Mouse (Mus musculus) forebrain, embryonic 10.5 days (tissue): Measurements from ENCODE around the gene Tex45. TPM values are rescaled to one million over a fixed set of nuclear protein-coding genes. Genes with fewer than 3 reads are reported as not detected.
A peak's percentile ranks its signal among the peaks of the same experiment; 100 is the strongest.

Experiments used
- DNase-seq: peaks from one replicate; pipeline ENCODE4 v3.0.0-alpha.2; 2017; ENCODE audit warnings: low spot score; ENCODE audit errors: extremely low spot score
- H3K27ac ChIP-seq: fragments of 300-500 bp; sonication (generic); 2 replicates; pipeline ENCODE4 v1.5.1; 2016; ENCODE audit warnings: mild to moderate bottlenecking
- H3K27me3 ChIP-seq: fragments of 300-500 bp; sonication (generic); 2 replicates; pipeline ENCODE4 v1.6.1; 2016; ENCODE audit warnings: mild to moderate bottlenecking; ENCODE audit not compliant: poor library complexity, severe bottlenecking
- H3K36me3 ChIP-seq: fragments of 300-500 bp; sonication (generic); replicated peaks from 2 replicates; pipeline ENCODE4 v1.6.1; 2016; ENCODE audit warnings: mild to moderate bottlenecking, moderate library complexity
- H3K4me1 ChIP-seq: fragments of 300-500 bp; sonication (generic); 2 replicates; pipeline ENCODE4 v1.6.1; 2016
- H3K4me3 ChIP-seq: fragments of 300-500 bp; sonication (generic); 2 replicates; pipeline ENCODE4 v1.5.1; 2016; ENCODE audit warnings: mild to moderate bottlenecking, moderate library complexity
- H3K9me3 ChIP-seq: fragments of 300-500 bp; sonication (generic); 2 replicates; pipeline ENCODE4 v1.6.1; 2016; ENCODE audit warnings: mild to moderate bottlenecking, moderate library complexity
- WGBS: fragments of 180-500 bp; shearing (Covaris S2); methylation state at CpG from one replicate; pipeline ENCODE4 v1.1.7; 2016; 5-methylcytosine and 5-hydroxymethylcytosine counted together
- polyA plus RNA-seq: library from polyadenylated mRNA; unstranded; fragments of >200 nt; fragmentation: Nextera tagmentation; extraction: Ambion mirVana; gene quantifications from 2 replicates; pipeline ENCODE4 v1.2.1, GENCODE M21; 2016

Tex45 gene
- polyA plus RNA-seq, 1 experiment from 2014 or later: not detected

DNA sequence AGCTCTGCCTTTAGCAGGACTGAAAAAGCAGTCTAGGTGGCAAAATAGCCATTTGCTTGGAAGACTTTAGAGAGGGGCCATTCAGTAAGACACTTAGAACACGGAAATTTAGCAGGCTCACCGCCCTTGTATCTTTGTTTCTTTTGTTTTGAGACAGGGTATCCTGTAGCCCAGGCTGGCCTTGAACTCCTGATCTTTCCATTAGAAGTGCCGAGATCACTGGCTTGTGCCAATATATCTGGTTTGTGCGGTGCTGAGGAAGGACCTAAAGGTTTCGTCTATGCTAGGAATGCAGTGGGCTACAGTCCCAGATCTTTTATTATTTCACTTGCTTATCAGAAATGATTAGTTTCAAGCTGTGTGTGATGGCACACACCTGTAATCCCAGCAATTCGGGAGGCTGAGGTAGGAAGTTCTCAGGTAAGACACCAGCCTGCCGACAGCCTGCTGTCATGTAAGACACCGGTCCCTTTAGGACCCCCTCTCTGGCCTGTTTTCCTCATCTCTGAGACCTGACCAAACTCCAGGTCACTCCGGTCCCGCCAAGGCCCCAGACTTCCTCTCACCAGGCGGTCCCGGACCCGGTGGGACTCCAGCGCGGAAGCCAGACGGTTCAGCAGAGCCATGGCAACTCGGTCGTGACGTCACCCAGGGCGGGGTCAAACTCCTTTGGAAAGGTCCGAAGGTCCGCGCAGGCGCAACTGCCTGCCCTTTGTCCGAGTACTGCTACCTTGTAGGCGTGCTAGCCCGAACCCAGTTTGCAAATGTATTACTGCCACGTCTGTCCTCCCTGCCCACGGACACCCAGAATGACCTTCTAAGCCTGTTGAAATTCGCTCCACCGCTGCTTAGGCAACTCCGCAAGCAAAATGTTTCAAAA lies 3.4 kb upstream of the Tex45 start, which contains the start of gene Pex11g:
Gene Pex11g (minus strand): TSS at position 675 of the 880 bp plus-strand sequence.
- WGBS: 9% methylated on average over 32 of the region's 32 CpGs
- H3K36me3 ChIP-seq: no peaks in the 10 kb centered on the region
- no peaks in the 10 kb centered on the region for H3K9me3 ChIP-seq
- H3K4me1 ChIP-seq: peaks cover 11% of the 10 kb centered on the region
- peak within 1 kb of the TSS; percentile 53 for H3K4me3 ChIP-seq
- H3K27ac ChIP-seq: peak within 1 kb of the TSS; percentile 94
- DNase-seq: peak; percentile 99
- no peaks in the 10 kb centered on the region for H3K27me3 ChIP-seq

DNA sequence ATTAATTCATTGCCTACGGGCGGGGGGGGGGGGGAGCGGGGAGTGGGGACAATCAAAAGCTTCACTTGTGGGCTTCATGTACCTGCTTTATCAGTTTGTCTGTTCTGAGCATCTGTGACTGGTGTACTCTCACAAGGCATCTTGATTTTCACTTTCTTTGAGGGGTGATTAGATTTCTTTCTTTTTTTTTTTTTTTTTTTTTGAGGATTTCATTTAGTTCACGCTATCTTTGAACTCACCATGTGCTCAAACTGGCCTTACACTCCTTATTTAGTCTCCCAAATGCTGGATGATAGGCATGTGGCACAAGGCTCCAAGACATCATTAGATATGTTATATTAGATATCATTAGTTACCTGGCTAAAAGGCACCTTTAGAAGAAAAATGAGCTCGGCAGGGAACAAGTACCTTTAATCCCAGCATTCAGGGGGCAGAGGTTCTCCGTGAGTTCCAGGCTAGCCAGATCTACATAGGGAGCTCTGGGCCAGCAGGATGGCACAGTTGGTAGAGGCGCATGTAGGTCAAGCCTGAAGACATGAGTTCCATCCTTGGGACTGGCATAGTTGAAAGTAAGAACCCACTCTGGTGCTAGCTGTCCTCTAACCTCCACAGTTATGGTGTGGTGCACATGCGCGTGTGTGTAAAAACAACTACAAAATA lies 2.6 kb upstream of the Tex45 start:
- Histone ChIP-seq H3K27me3 (no peaks in the 10 kb centered on the region), H3K36me3 (no peaks in the 10 kb centered on the region), H3K4me3 (peak overlapping the region; percentile 53), H3K27ac (peak overlapping the region; percentile 94), H3K9me3 (no peaks in the 10 kb centered on the region), H3K4me1 (peaks cover 11% of the 10 kb centered on the region)
- WGBS: 52% methylated on average over 9 of the region's 9 CpGs
- no peak for DNase-seq

- no peak for DNase-seq
- Histone ChIP-seq H3K36me3 (no peaks in the 10 kb centered on the region), H3K9me3 (no peaks in the 10 kb centered on the region), H3K4me1 (peaks cover 11% of the 10 kb centered on the region), H3K4me3 (no peak overlapping the region), H3K27me3 (no peaks in the 10 kb centered on the region; the same call in 1 of the 2 replicates), H3K27ac (no peak overlapping the region)
- WGBS: 82% methylated on average over 1 of the region's 1 CpGs
These were observed 1.8 kb upstream of the Tex45 start for GRCm38 (mm10) chr8:3468838-3469237.

- H3K4me1 ChIP-seq: peaks cover 11% of the 10 kb centered on the region
- no peak overlapping the region for H3K27ac ChIP-seq
- no peaks in the 10 kb centered on the region for H3K36me3 ChIP-seq
- H3K4me3 ChIP-seq: peak overlapping the region; percentile 41
- DNase-seq: no peak
- 31% methylated on average over 37 of the region's 37 CpGs for WGBS
- H3K9me3 ChIP-seq: no peaks in the 10 kb centered on the region
- peaks cover 29% of the 10 kb centered on the region for H3K27me3 ChIP-seq
These were observed 5.2 kb downstream of the Tex45 start for GRCm38 (mm10) chr8:3475715-3476429.

GRCm38 (mm10) chr8:3480221-3480785 lies 9.6 kb downstream of the Tex45 start:
- H3K9me3 ChIP-seq: no peaks in the 10 kb centered on the region
- H3K27ac ChIP-seq: no peak overlapping the region
- no peak for DNase-seq
- no peak overlapping the region for H3K4me3 ChIP-seq
- WGBS: 79% methylated on average over 4 of the region's 4 CpGs
- peaks cover 25% of the 10 kb centered on the region for H3K27me3 ChIP-seq
- H3K4me1 ChIP-seq: peaks cover 11% of the 10 kb centered on the region
- H3K36me3 ChIP-seq: no peaks in the 10 kb centered on the region

- WGBS: 71% methylated on average over 5 of the region's 5 CpGs
- Histone ChIP-seq H3K27ac (no peak overlapping the region), H3K27me3 (peaks cover 12% of the 10 kb centered on the region), H3K4me3 (no peak overlapping the region), H3K4me1 (peaks cover 3% of the 10 kb centered on the region; the same call in 1 of the 2 replicates), H3K9me3 (no peaks in the 10 kb centered on the region), H3K36me3 (no peaks in the 10 kb centered on the region)
- DNase-seq: no peak
These were observed 10.9 kb downstream of the Tex45 start for GRCm38 (mm10) chr8:3481605-3482004.

- DNase-seq: no peak
- Histone ChIP-seq H3K36me3 (no peaks in the 10 kb centered on the region), H3K9me3 (no peaks in the 10 kb centered on the region), H3K27me3 (peaks cover 5% of the 10 kb centered on the region), H3K4me3 (no peak overlapping the region), H3K27ac (no peak overlapping the region), H3K4me1 (peaks cover 3% of the 10 kb centered on the region; the same call in 1 of the 2 replicates)
- 90% methylated on average over 22 of the region's 22 CpGs for WGBS
These were observed 11.6 kb downstream of the Tex45 start for GRCm38 (mm10) chr8:3482240-3482740.

- WGBS: 87% methylated on average over 7 of the region's 7 CpGs
- Histone ChIP-seq H3K27me3 (no peaks in the 10 kb centered on the region), H3K27ac (no peak overlapping the region), H3K9me3 (no peaks in the 10 kb centered on the region), H3K36me3 (no peaks in the 10 kb centered on the region), H3K4me1 (peaks cover 3% of the 10 kb centered on the region; the same call in 1 of the 2 replicates), H3K4me3 (no peak overlapping the region)
- DNase-seq: no peak
These were observed 12.9 kb downstream of the Tex45 start for GRCm38 (mm10) chr8:3483546-3483945.

DNA sequence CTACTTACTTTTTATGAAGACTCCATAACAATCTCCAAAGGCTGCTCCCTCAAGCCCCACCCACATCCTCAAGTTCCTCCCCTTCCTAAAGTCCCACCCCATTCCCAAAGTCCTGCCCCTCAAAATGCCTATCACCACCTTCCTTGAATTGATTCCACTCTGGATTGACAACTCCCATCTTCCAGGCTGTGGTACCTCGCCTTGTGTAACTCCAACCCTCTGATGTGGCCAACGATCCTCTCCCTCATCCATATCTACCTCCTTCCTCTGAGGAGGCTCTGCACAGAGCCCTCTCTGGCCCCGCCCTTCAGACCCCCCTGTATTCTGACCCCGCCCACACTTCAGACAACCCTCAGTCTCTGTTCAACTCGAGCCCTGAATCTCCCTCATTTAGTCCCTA lies 14.5 kb downstream of the Tex45 start:
- no peak overlapping the region for H3K27ac ChIP-seq
- DNase-seq: no peak
- no peak overlapping the region for H3K4me3 ChIP-seq
- H3K9me3 ChIP-seq: no peaks in the 10 kb centered on the region
- no peaks in the 10 kb centered on the region for H3K27me3 ChIP-seq
- no peaks in the 10 kb centered on the region for H3K4me1 ChIP-seq
- H3K36me3 ChIP-seq: no peaks in the 10 kb centered on the region
- 30% methylated on average over 5 of the region's 5 CpGs for WGBS

DNA sequence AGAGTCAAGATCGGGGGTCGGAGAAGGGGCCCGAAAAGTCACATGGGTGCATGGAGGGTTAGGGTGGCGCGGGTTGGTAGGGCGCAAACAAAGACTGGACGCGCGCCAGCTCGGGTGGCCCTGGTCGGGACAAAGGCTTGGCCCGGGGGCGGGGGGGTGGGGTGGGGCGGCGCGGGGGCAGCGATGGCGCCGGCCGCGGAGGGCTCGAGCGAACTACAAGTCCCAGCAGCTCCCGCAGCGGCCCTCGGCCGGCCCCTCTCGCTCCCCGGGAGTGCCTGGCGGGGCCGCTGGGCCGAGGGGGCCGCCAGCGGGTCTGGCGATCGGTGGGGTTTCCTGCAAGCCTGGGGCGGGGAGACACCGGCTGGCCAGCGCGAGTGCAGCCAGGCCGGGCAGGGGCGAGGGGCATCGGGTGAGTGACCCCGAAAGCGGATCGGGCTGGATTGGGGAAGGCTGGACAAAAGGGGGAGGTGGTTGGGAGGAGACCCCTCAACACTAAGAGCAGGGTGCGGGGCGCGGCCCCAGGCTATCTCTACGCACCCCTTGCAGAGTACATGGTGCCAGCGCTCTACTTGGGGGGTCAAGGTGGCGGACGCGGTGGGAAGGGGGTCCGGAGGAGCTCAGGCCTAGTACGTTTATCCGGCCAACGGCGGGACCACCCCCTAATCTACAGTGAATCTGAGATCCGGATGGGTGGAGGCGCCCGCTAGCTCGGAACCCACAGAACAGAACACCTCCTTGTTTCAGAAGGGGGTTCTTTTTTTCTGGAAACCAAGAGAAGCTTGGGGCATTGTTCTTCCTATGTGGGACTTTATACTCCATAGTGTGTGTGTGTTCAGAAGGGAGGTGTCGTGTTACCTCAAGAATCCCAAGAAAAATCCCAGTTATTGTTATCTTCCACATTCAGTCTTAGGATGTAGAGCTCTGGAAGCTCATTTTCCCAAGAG lies 22.5 kb downstream of the Tex45 start, which contains the start of gene Zfp358:
Gene Zfp358 (plus strand): TSS at position 238 of the 944 bp plus-strand sequence.
- WGBS: under 1% methylated on average over 49 of the region's 64 CpGs
- Histone ChIP-seq H3K27me3 (no peaks in the 10 kb centered on the region), H3K36me3 (peaks cover 42% of the 10 kb centered on the region), H3K4me3 (peak within 1 kb of the TSS; percentile 92), H3K27ac (peak within 1 kb of the TSS; percentile 99), H3K9me3 (peaks cover 31% of the 10 kb centered on the region), H3K4me1 (peaks cover 19% of the 10 kb centered on the region)
- DNase-seq: peak; percentile 86

DNA sequence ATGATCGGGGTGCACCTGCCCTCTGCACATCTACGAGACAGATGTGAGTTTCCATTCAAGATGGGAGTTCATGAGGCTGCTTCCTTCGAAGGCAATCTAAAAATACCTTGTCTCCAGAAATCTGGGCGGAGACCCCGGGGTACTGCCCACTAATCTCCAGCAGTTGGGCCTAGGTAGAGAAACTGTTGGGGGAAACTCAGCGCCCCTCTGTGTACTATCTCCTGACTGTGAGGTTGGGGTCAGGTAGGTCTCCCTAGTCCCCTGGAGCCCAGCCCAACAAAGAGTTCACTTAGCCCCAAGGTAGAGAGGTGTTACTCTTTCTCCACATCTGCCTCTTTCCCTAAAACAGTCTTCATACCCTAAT lies 23.2 kb downstream of the Tex45 start:
- Histone ChIP-seq H3K4me1 (peaks cover 19% of the 10 kb centered on the region), H3K9me3 (peaks cover 31% of the 10 kb centered on the region), H3K36me3 (peaks cover 44% of the 10 kb centered on the region), H3K27me3 (no peaks in the 10 kb centered on the region), H3K4me3 (peak overlapping the region; percentile 92), H3K27ac (peak overlapping the region; percentile 99)
- 46% methylated on average over 6 of the region's 6 CpGs for WGBS
- no peak for DNase-seq
